Mouse (Mus musculus): ENCODE data around the gene Cnp. TPM values are rescaled to one million over a fixed set of nuclear protein-coding genes. Genes with fewer than 3 reads are reported as not detected.

The Cnp gene
- total and polyA plus RNA-seq, 3 experiments: 19.0 to 20.8 TPM; not detected in 1

DNA sequence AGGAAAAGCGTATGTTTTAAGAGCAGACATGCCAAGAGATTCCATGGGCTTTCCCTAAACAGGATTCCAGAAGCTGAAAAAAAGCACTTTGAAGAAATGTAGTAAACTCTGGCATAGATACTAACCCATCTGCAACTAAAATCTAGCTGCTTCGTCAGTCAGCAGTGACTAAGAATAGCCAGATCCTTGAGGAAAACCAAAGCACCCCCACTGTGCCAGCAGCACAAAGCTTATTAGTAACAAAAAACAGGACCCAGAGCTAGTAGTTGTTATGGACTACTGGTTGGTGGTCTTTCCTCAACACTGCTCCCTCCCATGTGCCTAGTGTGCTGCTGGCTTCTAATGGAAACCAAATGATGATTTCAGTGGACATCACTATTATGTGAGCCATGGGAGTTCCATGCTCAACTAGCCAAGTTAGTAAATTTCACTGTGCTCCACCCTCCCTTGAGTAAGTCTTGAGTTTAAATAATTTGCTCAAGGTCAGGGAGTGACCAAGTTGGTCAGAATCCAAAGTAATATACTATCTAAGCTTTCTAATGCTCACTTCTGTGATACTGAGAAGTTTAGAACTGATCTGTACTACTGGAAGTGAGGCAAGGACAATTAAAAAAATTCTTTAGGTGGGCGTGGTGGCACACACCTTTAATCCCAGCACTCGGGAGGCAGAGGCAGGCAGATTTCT is 29.8 kb downstream of the Cnp start:
- Histone ChIP-seq H3K4me1 (ENCODE audit: control insufficient read depth in 1 of 2, insufficient read depth in 2 of 2, low read length in 2 of 2) (peaks cover 11 to 16% of the 10 kb centered on the region in 2 experiments), H3K9me3 (replicated peaks; ENCODE audit: insufficient read depth, low read length) (no peaks in the 10 kb centered on the region), H3K9ac (ENCODE audit: control insufficient read depth, low read depth, low read length, poor library complexity, severe bottlenecking) (no peak overlapping the region), H3K4me3 (ENCODE audit: control insufficient read depth in 1 of 2, insufficient read depth in 1 of 2, low read depth in 2 of 2, low read length in 2 of 2) (no peak overlapping the region), H3K79me2 (ENCODE audit: control insufficient read depth, insufficient read depth, low read length, poor library complexity) (peaks cover 60% of the 10 kb centered on the region), H3K36me3 (ENCODE audit: control insufficient read depth in 1 of 2, insufficient read depth in 2 of 2, low read length in 2 of 2) (peaks cover 26 to 44% of the 10 kb centered on the region in 2 experiments), H3K27ac (ENCODE audit: control insufficient read depth, low read depth, low read length) (no peak overlapping the region), H3K27me3 (ENCODE audit: control insufficient read depth in 1 of 2, insufficient read depth in 2 of 2, low read length in 2 of 2) (no peaks in the 10 kb centered on the region)
- DNase-seq (ENCODE audit: low read depth, low spot score): no peak
- TF ChIP-seq TBP (IDR thresholded peaks at IDR 0.05; ENCODE audit: low read depth, low read length): no peak
- TF ChIP-seq UBTF (IDR thresholded peaks at IDR 0.05; ENCODE audit: borderline replicate concordance, insufficient read depth, low read depth, low read length): no peak
- no peak for TF ChIP-seq MYC (IDR thresholded peaks at IDR 0.05; ENCODE audit: low read depth, low read length)
- TF ChIP-seq SMC3 (IDR thresholded peaks at IDR 0.05; ENCODE audit: low read depth, low read length): no peak
- no peak for TF ChIP-seq TAL1 (IDR thresholded peaks at IDR 0.05; ENCODE audit: low read length)
- TF ChIP-seq ZC3H11A (IDR thresholded peaks at IDR 0.05; ENCODE audit: low read depth, low read length): no peak
- TF ChIP-seq POLR2AphosphoS5 (IDR thresholded peaks at IDR 0.05; ENCODE audit: borderline replicate concordance, low read depth, low read length): no peak
- no peak for TF ChIP-seq MAX (IDR thresholded peaks at IDR 0.05; ENCODE audit: low read length)
- no peak for TF ChIP-seq HCFC1 (IDR thresholded peaks at IDR 0.05; ENCODE audit: low read depth, low read length)
- no peak for TF ChIP-seq BHLHE40 (IDR thresholded peaks at IDR 0.05; ENCODE audit: borderline replicate concordance, low read depth, low read length)
- no peak for TF ChIP-seq MXI1 (IDR thresholded peaks at IDR 0.05; ENCODE audit: low read depth, low read length)
- no peak for TF ChIP-seq ZNF384 (IDR thresholded peaks at IDR 0.05; ENCODE audit: low read depth, low read length)
- no peak for TF ChIP-seq POLR2A (IDR thresholded peaks at IDR 0.05; ENCODE audit: control insufficient read depth in 1 of 2, insufficient read depth in 1 of 2, low read depth in 1 of 2, low read length in 2 of 2, poor library complexity in 1 of 2)

DNA sequence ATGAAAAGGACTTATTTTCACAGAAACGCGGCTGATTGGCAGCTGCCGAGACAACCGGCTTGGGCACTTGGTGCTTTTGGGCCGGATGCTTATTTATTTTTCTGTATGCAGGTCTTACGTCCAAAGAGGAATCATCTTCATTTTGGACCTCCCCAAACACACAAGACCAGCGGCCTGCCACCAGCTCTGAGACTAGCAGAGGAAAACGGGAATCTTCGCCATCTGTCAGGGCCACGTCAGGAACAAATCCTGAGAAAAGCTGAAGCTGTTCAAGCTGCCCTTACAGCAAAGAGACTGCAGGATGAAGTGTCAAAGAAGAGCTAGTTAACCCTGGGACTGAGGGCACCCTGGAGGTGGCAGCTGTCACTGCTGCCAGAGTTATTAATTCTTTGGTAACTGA is 30.7 kb downstream of the Cnp start:
- DNase-seq (ENCODE audit: low read depth, low spot score): no peak
- Histone ChIP-seq H3K4me1 (ENCODE audit: control insufficient read depth in 1 of 2, insufficient read depth in 2 of 2, low read length in 2 of 2) (peaks cover 11 to 16% of the 10 kb centered on the region in 2 experiments), H3K9ac (ENCODE audit: control insufficient read depth, low read depth, low read length, poor library complexity, severe bottlenecking) (no peak overlapping the region), H3K27me3 (ENCODE audit: control insufficient read depth in 1 of 2, insufficient read depth in 2 of 2, low read length in 2 of 2) (no peaks in the 10 kb centered on the region), H3K79me2 (ENCODE audit: control insufficient read depth, insufficient read depth, low read length, poor library complexity) (peaks cover 68% of the 10 kb centered on the region), H3K9me3 (replicated peaks; ENCODE audit: insufficient read depth, low read length) (no peaks in the 10 kb centered on the region), H3K36me3 (ENCODE audit: control insufficient read depth in 1 of 2, insufficient read depth in 2 of 2, low read length in 2 of 2) (peaks cover 26 to 43% of the 10 kb centered on the region in 2 experiments), H3K27ac (ENCODE audit: control insufficient read depth, low read depth, low read length) (no peak overlapping the region), H3K4me3 (ENCODE audit: control insufficient read depth in 1 of 2, insufficient read depth in 1 of 2, low read depth in 2 of 2, low read length in 2 of 2) (no peak overlapping the region)
- no peak for TF ChIP-seq MYB (IDR thresholded peaks at IDR 0.05; ENCODE audit: low read depth, low read length)
- no peak for TF ChIP-seq ETS1 (IDR thresholded peaks at IDR 0.05; ENCODE audit: low read depth, low read length)
- no peak for TF ChIP-seq NELFE (IDR thresholded peaks at IDR 0.05; ENCODE audit: low read depth, low read length)
- no peak for TF ChIP-seq E2F4 (IDR thresholded peaks at IDR 0.05; ENCODE audit: borderline replicate concordance, low read depth, low read length)
- no peak for TF ChIP-seq MAX (IDR thresholded peaks at IDR 0.05; ENCODE audit: low read length)
- TF ChIP-seq MAZ (IDR thresholded peaks at IDR 0.05; ENCODE audit: low read depth, low read length): no peak
- TF ChIP-seq GATA1 (IDR thresholded peaks at IDR 0.05; ENCODE audit: low read depth, low read length): no peak

All from MEL (cell line).